ENCODE assay signal across 13 mouse cellular contexts in the genomic region with DNA sequence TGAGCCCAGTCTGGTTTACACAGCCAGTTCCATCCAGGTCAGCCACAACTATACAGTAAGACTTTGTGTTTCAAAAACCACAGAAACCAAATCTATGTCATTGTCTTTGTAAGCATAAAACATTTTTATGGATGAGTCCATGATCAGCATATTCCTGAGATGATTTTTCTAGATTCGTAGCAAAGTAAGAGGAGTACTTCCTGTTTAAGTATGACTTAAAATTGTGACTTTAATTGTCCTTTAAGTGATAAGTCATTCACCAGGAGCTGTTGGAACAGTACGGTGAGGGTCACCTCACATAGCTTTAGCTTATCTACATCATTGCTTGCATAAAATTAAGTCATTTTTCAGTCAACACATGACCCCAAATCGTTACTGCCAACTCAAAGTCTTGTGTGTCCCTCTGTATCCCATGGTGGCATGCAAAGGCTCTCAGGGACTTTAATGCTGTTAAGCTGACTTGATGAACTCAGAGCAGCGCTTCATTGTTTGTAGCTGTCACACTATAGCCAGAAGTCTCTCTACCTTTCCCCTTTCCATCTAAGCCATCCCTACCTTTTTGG. TPM values are rescaled to one million over a fixed set of nuclear protein-coding genes. Genes with fewer than 3 reads are reported as not detected.
DNase-seq lines count a peak whose midpoint lies in the region; ATAC-seq lines count a peak whose summit lies in the region.
"Had no signal": no experiment of that assay in that cellular context is flagged by ENCODE, and none has a peak within 500 bp of the region (broad histone marks: within the 10 kb centered on the region; RNA-seq: fewer than 3 reads in every experiment).

No protein-coding gene starts in this region.

- no peak for ATAC-seq in hindbrain, embryonic 11.5 days (ENCODE audit: low FRiP score)
- ATAC-seq in forebrain, embryonic 16.5 days, result no peak
- ATAC-seq in midbrain, embryonic 16.5 days, result no peak
- no peak for ATAC-seq in megakaryocyte-erythroid progenitor cell, adult 5-6 weeks (replicated peaks; ENCODE audit: low FRiP score, low TSS enrichment, poor library complexity, severe bottlenecking)

- H3K9me3 ChIP-seq in hindbrain, embryonic 11.5 days (ENCODE audit: control insufficient read depth, low read length), result no peaks in the 10 kb centered on the region
- H3K9me3 ChIP-seq in hindbrain, embryonic 10.5 days, result no peaks in the 10 kb centered on the region
- H3K9me3 ChIP-seq in forebrain, embryonic 16.5 days (ENCODE audit: control insufficient read depth, low read length), result no peaks in the 10 kb centered on the region
- H3K9me3 ChIP-seq in midbrain, embryonic 16.5 days (replicated peaks; ENCODE audit: control insufficient read depth, low read length, poor library complexity, severe bottlenecking), result no peaks in the 10 kb centered on the region

- intact Hi-C loops in left cerebral cortex, postnatal 36 days (cut with DNase I), result loop anchor here (10.0 kb wide), 1 partner anchor 311 kb away; no protein-coding TSS in a partner anchor

- no peak overlapping the region for H3K9ac ChIP-seq in hindbrain, embryonic 11.5 days (ENCODE audit: low read depth, low read length)
- H3K9ac ChIP-seq in forebrain, embryonic 16.5 days (replicated peaks; ENCODE audit: low read depth, low read length), result no peak overlapping the region
- H3K9ac ChIP-seq in midbrain, embryonic 16.5 days (ENCODE audit: low read depth, low read length), result no peak overlapping the region; the same call in 1 of the 2 replicates

- H3K27ac ChIP-seq in hindbrain, embryonic 11.5 days (ENCODE audit: low read depth, low read length), result no peak overlapping the region
- no peak overlapping the region for H3K27ac ChIP-seq in hindbrain, embryonic 10.5 days
- no peak overlapping the region for H3K27ac ChIP-seq in forebrain, embryonic 16.5 days (ENCODE audit: low read length)
- H3K27ac ChIP-seq in midbrain, embryonic 16.5 days (ENCODE audit: low read length), result no peak overlapping the region

- H3K27me3 ChIP-seq in hindbrain, embryonic 11.5 days (ENCODE audit: control insufficient read depth, insufficient read depth, low read length), result no peaks in the 10 kb centered on the region
- no peaks in the 10 kb centered on the region for H3K27me3 ChIP-seq in hindbrain, embryonic 10.5 days (ENCODE audit: insufficient read depth, poor library complexity, severe bottlenecking)
- no peaks in the 10 kb centered on the region for H3K27me3 ChIP-seq in forebrain, embryonic 16.5 days (replicated peaks; ENCODE audit: control insufficient read depth, insufficient read depth, low read length)
- no peaks in the 10 kb centered on the region for H3K27me3 ChIP-seq in midbrain, embryonic 16.5 days (ENCODE audit: control insufficient read depth, insufficient read depth, low read depth, low read length)

- peaks cover 2% of the 10 kb centered on the region; the same call in 1 of the 2 replicates for H3K4me1 ChIP-seq in hindbrain, embryonic 11.5 days (replicated peaks; ENCODE audit: control insufficient read depth, insufficient read depth, low read length)
- H3K4me1 ChIP-seq in hindbrain, embryonic 10.5 days (replicated peaks), result peaks cover 57% of the 10 kb centered on the region
- H3K4me1 ChIP-seq in forebrain, embryonic 16.5 days (replicated peaks; ENCODE audit: control insufficient read depth, insufficient read depth, low read length), result peaks cover 55% of the 10 kb centered on the region
- peaks cover 57% of the 10 kb centered on the region for H3K4me1 ChIP-seq in midbrain, embryonic 16.5 days (ENCODE audit: control insufficient read depth, insufficient read depth, low read length)

- no peak for DNase-seq in hindbrain, embryonic 11.5 days (ENCODE audit: low spot score)
- no peak for DNase-seq in hindbrain, embryonic 10.5 days (ENCODE audit: low spot score)
- peak; percentile 43 for DNase-seq in CD4-positive helper T cell, adult 2 months (ENCODE audit: low read depth, low spot score)
- DNase-seq in layer of hippocampus, postnatal 14 days (ENCODE audit: low spot score in 2 of 2), result no peak
- DNase-seq in left cerebral cortex, postnatal 36 days (ENCODE audit: low spot score in 2 of 2), result no peak
- DNase-seq: cerebellum, postnatal 25 days; heart, adult 11 months; heart, postnatal 4 days; kidney, postnatal 4 days; lung, postnatal 36 days had no signal

- H3K4me3 ChIP-seq in hindbrain, embryonic 11.5 days (ENCODE audit: low read depth, low read length), result no peak overlapping the region
- H3K4me3 ChIP-seq in hindbrain, embryonic 10.5 days, result no peak overlapping the region
- peak overlapping the region; percentile 36 for H3K4me3 ChIP-seq in forebrain, embryonic 16.5 days (replicated peaks; ENCODE audit: low read length)
- H3K4me3 ChIP-seq in midbrain, embryonic 16.5 days (ENCODE audit: low read depth, low read length), result peak overlapping the region; percentile 44; the same call in 1 of the 2 replicates

- 0 out of 2 replicates have a peak overlapping the region, but pooled peaks have one; percentile 0 for H3K4me2 ChIP-seq in hindbrain, embryonic 11.5 days (replicated peaks; ENCODE audit: low read depth, low read length)
- H3K4me2 ChIP-seq in forebrain, embryonic 16.5 days (ENCODE audit: low read length), result peak overlapping the region; percentile 60
- H3K4me2 ChIP-seq in midbrain, embryonic 16.5 days (ENCODE audit: low read length), result peak overlapping the region; percentile 71

- H3K36me3 ChIP-seq in hindbrain, embryonic 11.5 days (ENCODE audit: control insufficient read depth, insufficient read depth, low read length), result no peaks in the 10 kb centered on the region
- peaks cover 87% of the 10 kb centered on the region for H3K36me3 ChIP-seq in hindbrain, embryonic 10.5 days
- peaks cover 4% of the 10 kb centered on the region; the same call in 1 of the 2 replicates for H3K36me3 ChIP-seq in forebrain, embryonic 16.5 days (ENCODE audit: control insufficient read depth, insufficient read depth)
- H3K36me3 ChIP-seq in midbrain, embryonic 16.5 days (ENCODE audit: control insufficient read depth, insufficient read depth, low read length), result peaks cover 2% of the 10 kb centered on the region; the same call in 1 of the 2 replicates

- WGBS in hindbrain, embryonic 11.5 days, result 94% methylated on average over 4 of the region's 4 CpGs
- 91% methylated on average over 4 of the region's 4 CpGs for WGBS in hindbrain, embryonic 10.5 days
- WGBS in forebrain, embryonic 16.5 days, result 90% methylated on average over 4 of the region's 4 CpGs
- WGBS in midbrain, embryonic 16.5 days, result 85% methylated on average over 4 of the region's 4 CpGs

RNA-seq across cellular contexts. Expression of a gene that starts 6.9 kb away (rescaled TPM):
- polyA plus RNA-seq in hindbrain, embryonic 11.5 days (2014; fragmentation: Nextera tagmentation; extraction: Ambion mirVana), result 57.2 and 57.6 TPM in 2 replicates
- 34.9 and 43.8 TPM in 2 replicates for polyA plus RNA-seq in hindbrain, embryonic 10.5 days (2016; fragmentation: Nextera tagmentation; extraction: Ambion mirVana)
- 56.8 and 65.7 TPM in 2 replicates for polyA plus RNA-seq in forebrain, embryonic 16.5 days (2015; fragmentation: Nextera tagmentation; extraction: Ambion mirVana)
- polyA plus RNA-seq in midbrain, embryonic 16.5 days (2015; fragmentation: Nextera tagmentation; extraction: Ambion mirVana), result 33.6 and 46.5 TPM in 2 replicates
- 9.0 and 19.6 TPM in 2 replicates for total RNA-seq in megakaryocyte-erythroid progenitor cell, adult 5-6 weeks (2014; fragmentation: Nextera tagmentation)
- total RNA-seq in megakaryocyte-erythroid progenitor cell, adult 5-6 weeks (2017), result 30.2 and 41.5 TPM in 2 replicates
- total RNA-seq in layer of hippocampus, postnatal 14 days (2021), result 10 to 100 TPM; 38.1 to 38.6 TPM
- total RNA-seq in left cerebral cortex, postnatal 36 days (2021), result 10 to 100 TPM; 34.8 to 41.6 TPM

Comparison
In these comparisons a context has a peak if more than half of its experiments do, and no peak if none do; other contexts are left out.
1. H3K4me2 ChIP-seq: peak in every context shown above with its lines; median percentile 71 in midbrain, embryonic 16.5 days; 60 in forebrain, embryonic 16.5 days; 0 in hindbrain, embryonic 11.5 days.
2. H3K4me3 ChIP-seq: peak in forebrain, embryonic 16.5 days (single experiment) and midbrain, embryonic 16.5 days (single experiment); none in hindbrain, embryonic 11.5 days (single experiment) and hindbrain, embryonic 10.5 days (single experiment).